Mouse (Mus musculus) heart, postnatal 0 days (tissue): ENCODE measurements around the gene Olfr678.

Source experiments
- CTCF ChIP-seq: IDR thresholded peaks from 2 replicates; pipeline ENCODE4 v1.5.1; 2016; ENCODE audit warnings: antibody characterized with exemption, control low read depth, low read depth
- EP300 ChIP-seq: IDR thresholded peaks from 2 replicates; pipeline ENCODE4 v1.6.1; 2016; ENCODE audit warnings: antibody characterized with exemption, low read depth

GRCm38 (mm10) chr7:105058951-105059350 is 5.3 kb upstream of the Olfr678 start:
- TF ChIP-seq EP300 (no peak), CTCF (no peak)
